Mouse (Mus musculus): ENCODE data around the gene Wdr86. TPM values are rescaled to one million over a fixed set of nuclear protein-coding genes. Genes with fewer than 3 reads are reported as not detected.
"Not testable (repeated sequence)": the region's sequence is repeated elsewhere in the genome, so short reads cannot be mapped to it uniquely, and the experiment has no call there.

The Wdr86 gene
- 6.2 and 6.5 TPM in 2 replicates for polyA plus RNA-seq (2012; rRNA removed)

DNA sequence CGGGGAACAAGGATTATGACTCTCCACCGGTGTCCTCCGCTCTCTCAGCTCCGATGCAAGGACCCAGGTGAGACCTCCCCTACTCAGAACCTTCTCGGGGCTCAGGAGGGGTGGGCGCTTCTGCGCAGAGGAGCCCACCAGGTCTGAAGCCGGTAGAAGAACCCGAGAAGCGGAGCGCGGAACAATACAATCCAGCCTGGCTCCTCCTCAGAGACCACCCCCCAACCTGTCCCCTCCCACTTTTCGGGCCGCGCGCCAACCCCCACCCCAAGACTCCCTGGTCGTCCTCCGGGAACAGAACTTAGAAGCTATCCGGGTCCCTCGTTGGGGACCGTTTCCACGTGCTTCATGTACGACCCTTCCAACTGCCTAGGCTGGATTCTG is at the start of gene Wdr86:
Wdr86 (minus strand) TSS at position 240 of the 384 bp plus-strand sequence.
- Histone ChIP-seq H3K4me1 (ENCODE audit: control insufficient read depth, insufficient read depth, insufficient read length) (peaks cover 8% of the 10 kb centered on the region; the same call in 1 of the 2 replicates), H3K27ac (ENCODE audit: insufficient read depth, low read length) (peak within 1 kb of the TSS; percentile 13; the same call in 1 of the 2 replicates), H3K4me3 (ENCODE audit: extremely low read depth, insufficient read depth, insufficient read length) (peak within 1 kb of the TSS; percentile 46), H3K27me3 (ENCODE audit: control insufficient read depth, insufficient read depth, low read length) (peaks cover 14% of the 10 kb centered on the region), H3K36me3 (ENCODE audit: control insufficient read depth, insufficient read depth, low read length) (no peaks in the 10 kb centered on the region)
- DNase-seq (ENCODE audit: low read depth in 1 of 2, low spot score in 2 of 2): no peak
- no peak for TF ChIP-seq CTCF (IDR thresholded peaks at IDR 0.05; ENCODE audit: extremely low read depth, insufficient read depth, insufficient read length, insufficient replicate concordance)
- TF ChIP-seq POLR2A (IDR thresholded peaks at IDR 0.05; ENCODE audit: low read depth, low read length): no peak
- WGBS: 5% methylated on average over 23 of the region's 23 CpGs

DNA sequence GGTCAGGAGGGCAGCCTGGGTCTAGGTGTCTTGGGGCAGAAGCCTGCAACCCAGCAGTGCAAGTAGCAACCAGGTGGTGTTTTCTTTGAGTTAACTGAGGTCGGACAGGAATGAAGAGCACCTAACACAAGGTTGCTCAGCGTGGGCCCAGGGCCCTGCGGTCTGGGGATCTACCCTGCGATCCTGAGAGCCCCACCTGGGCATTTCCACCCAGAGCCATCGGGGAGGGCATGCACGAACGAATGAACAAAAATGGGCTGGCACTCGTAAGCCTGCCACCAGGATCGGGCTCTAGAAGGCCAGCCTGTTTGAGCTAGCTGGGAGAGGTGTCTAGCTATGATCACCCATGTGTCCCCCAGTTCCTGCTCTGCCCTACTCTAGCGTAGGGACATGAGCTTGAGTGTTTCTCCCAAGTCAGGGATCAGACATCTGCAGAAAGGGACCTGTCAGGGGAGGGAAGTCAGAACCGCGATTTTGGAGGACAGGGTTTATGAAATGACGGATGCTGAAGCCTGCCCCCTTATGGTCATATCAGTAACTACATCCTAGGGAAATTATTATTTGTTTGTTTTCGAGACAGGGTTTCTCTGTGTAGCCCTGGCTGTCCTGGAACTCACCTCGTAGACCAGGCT is 49.5 kb upstream of the Wdr86 start:
- Histone ChIP-seq H3K36me3 (ENCODE audit: control insufficient read depth, insufficient read depth, low read length) (no peaks in the 10 kb centered on the region), H3K27me3 (ENCODE audit: control insufficient read depth, insufficient read depth, low read length) (no peaks in the 10 kb centered on the region), H3K4me1 (ENCODE audit: control insufficient read depth, insufficient read depth, insufficient read length) (peaks cover 2% of the 10 kb centered on the region; the same call in 1 of the 2 replicates), H3K27ac (ENCODE audit: insufficient read depth, low read length) (no peak overlapping the region), H3K4me3 (ENCODE audit: extremely low read depth, insufficient read depth, insufficient read length) (no peak overlapping the region)
- peak in 1 of 2 experiments; percentile 21 for DNase-seq (ENCODE audit: low read depth in 1 of 2, low spot score in 2 of 2)
- 43% methylated on average over 15 of the region's 15 CpGs for WGBS
- TF ChIP-seq CTCF (IDR thresholded peaks at IDR 0.05; ENCODE audit: extremely low read depth, insufficient read depth, insufficient read length, insufficient replicate concordance): no peak
- no peak for TF ChIP-seq POLR2A (IDR thresholded peaks at IDR 0.05; ENCODE audit: low read depth, low read length)

DNA sequence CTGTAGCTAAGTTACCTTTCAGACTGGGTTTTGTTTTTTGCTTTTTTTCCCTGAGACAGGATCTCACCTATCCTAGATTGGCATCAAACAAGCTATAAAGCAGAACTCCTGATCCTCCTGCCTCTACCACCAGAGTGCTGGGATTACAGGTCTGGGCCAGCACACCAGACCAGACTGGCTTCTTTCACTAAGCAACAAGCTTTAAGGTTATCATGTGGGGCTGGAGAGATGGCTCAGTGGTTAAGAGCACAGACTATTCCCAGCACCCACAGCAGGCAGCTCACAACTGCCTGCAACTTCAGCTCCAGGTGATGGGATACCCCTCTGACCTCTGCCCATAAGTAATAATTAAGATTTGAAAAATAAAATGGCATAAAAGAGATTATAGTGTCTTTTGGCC is 48.8 kb upstream of the Wdr86 start:
- Histone ChIP-seq H3K4me3 (ENCODE audit: extremely low read depth, insufficient read depth, insufficient read length) (no peak overlapping the region), H3K36me3 (ENCODE audit: control insufficient read depth, insufficient read depth, low read length) (no peaks in the 10 kb centered on the region), H3K27ac (ENCODE audit: insufficient read depth, low read length) (no peak overlapping the region), H3K4me1 (ENCODE audit: control insufficient read depth, insufficient read depth, insufficient read length) (peaks cover 2% of the 10 kb centered on the region; the same call in 1 of the 2 replicates), H3K27me3 (ENCODE audit: control insufficient read depth, insufficient read depth, low read length) (no peaks in the 10 kb centered on the region)
- DNase-seq (ENCODE audit: low read depth in 1 of 2, low spot score in 2 of 2): no peak
- TF ChIP-seq CTCF (IDR thresholded peaks at IDR 0.05; ENCODE audit: extremely low read depth, insufficient read depth, insufficient read length, insufficient replicate concordance): no peak
- no peak for TF ChIP-seq POLR2A (IDR thresholded peaks at IDR 0.05; ENCODE audit: low read depth, low read length)

DNA sequence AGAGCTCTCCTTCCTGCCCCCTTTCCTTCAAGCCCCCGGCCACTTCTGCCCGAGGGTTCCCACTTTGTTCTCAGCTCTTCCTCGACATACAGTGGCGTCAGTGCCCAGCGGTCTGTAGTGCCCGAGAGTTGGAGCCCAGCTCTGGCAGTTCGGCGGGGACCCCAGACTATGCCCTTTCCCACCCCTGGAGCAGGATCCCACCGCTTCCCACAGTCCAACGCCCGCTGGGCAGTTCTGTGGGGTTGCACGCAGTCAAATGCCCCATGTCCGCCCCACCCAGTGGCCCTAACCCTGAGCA is 48.3 kb upstream of the Wdr86 start:
- H3K4me3 ChIP-seq (ENCODE audit: extremely low read depth, insufficient read depth, insufficient read length): no peak overlapping the region
- H3K27ac ChIP-seq (ENCODE audit: insufficient read depth, low read length): no peak overlapping the region
- H3K36me3 ChIP-seq (ENCODE audit: control insufficient read depth, insufficient read depth, low read length): no peaks in the 10 kb centered on the region
- WGBS: 82% methylated on average over 13 of the region's 13 CpGs
- peaks cover 2% of the 10 kb centered on the region; the same call in 1 of the 2 replicates for H3K4me1 ChIP-seq (ENCODE audit: control insufficient read depth, insufficient read depth, insufficient read length)
- TF ChIP-seq CTCF (IDR thresholded peaks at IDR 0.05; ENCODE audit: extremely low read depth, insufficient read depth, insufficient read length, insufficient replicate concordance): no peak
- TF ChIP-seq POLR2A (IDR thresholded peaks at IDR 0.05; ENCODE audit: low read depth, low read length): no peak
- no peaks in the 10 kb centered on the region for H3K27me3 ChIP-seq (ENCODE audit: control insufficient read depth, insufficient read depth, low read length)
- no peak for DNase-seq (ENCODE audit: low read depth in 1 of 2, low spot score in 2 of 2)

DNA sequence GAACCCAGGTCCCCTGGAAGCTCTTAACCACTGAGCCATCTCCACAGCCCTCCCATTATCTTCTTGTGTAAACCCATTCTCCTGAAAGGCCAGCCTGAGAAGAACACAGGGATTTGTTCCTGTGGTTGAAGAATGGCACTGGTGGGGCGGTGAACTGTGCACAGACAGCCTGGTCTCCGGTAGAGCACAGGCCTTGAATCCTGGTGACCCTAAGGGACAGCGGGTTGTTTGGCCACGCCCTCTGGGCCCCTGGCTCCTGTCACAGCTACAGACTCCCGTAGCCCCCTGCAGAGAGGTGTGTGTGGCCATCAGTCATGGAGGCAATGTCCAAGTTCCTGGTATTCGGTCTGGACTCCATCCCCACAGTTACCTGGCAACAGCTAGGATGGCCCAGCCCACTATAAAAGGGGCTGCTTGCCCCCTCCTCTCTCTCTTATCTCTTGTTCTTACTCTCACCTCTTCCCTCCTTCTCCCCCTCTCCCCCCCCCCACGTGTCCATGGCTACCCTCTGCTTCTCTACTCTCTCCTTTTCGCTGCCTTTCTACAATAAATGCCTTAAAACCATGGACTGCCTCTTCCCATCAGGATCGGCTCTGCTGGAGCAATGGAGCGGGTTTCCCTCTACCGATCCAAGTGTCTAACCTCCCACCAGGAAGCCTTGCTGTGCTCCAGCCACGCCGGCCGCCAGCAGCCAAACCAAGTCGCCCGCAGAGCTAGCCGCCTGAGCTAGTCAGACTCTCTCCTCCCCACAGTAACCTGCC is 47.7 kb upstream of the Wdr86 start:
- no peaks in the 10 kb centered on the region for H3K27me3 ChIP-seq (ENCODE audit: control insufficient read depth, insufficient read depth, low read length)
- no peak for DNase-seq (ENCODE audit: low read depth in 1 of 2, low spot score in 2 of 2)
- no peak for TF ChIP-seq POLR2A (IDR thresholded peaks at IDR 0.05; ENCODE audit: low read depth, low read length)
- peaks cover 2% of the 10 kb centered on the region; the same call in 1 of the 2 replicates for H3K4me1 ChIP-seq (ENCODE audit: control insufficient read depth, insufficient read depth, insufficient read length)
- 80% methylated on average over 17 of the region's 17 CpGs for WGBS
- no peak overlapping the region for H3K4me3 ChIP-seq (ENCODE audit: extremely low read depth, insufficient read depth, insufficient read length)
- H3K36me3 ChIP-seq (ENCODE audit: control insufficient read depth, insufficient read depth, low read length): no peaks in the 10 kb centered on the region
- H3K27ac ChIP-seq (ENCODE audit: insufficient read depth, low read length): no peak overlapping the region

DNA sequence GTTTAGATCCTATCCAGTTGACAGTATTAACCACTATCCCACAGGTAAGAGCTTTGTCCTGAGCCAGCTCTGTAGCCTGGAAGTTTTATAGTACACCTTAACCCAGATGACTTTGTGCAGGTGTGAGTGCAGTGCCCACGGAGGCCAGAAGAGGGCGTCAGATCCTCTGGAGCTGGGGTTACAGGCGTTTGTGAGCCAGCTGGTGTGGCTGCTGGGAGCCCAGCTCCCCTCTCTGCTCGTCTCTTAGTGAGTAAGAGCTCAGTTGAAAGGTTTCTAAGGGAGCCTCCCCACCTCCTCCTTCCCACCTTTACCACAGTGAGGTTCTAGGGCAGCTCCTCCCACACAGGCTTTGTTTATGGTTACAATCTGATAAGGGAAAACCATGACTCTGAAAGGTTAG is 46.2 kb upstream of the Wdr86 start:
- no peak for TF ChIP-seq CTCF (IDR thresholded peaks at IDR 0.05; ENCODE audit: extremely low read depth, insufficient read depth, insufficient read length, insufficient replicate concordance)
- TF ChIP-seq POLR2A (IDR thresholded peaks at IDR 0.05; ENCODE audit: low read depth, low read length): no peak
- no peak overlapping the region for H3K4me3 ChIP-seq (ENCODE audit: extremely low read depth, insufficient read depth, insufficient read length)
- peaks cover 2% of the 10 kb centered on the region; the same call in 1 of the 2 replicates for H3K4me1 ChIP-seq (ENCODE audit: control insufficient read depth, insufficient read depth, insufficient read length)
- H3K36me3 ChIP-seq (ENCODE audit: control insufficient read depth, insufficient read depth, low read length): no peaks in the 10 kb centered on the region
- WGBS: 59% methylated on average over 4 of the region's 4 CpGs
- H3K27ac ChIP-seq (ENCODE audit: insufficient read depth, low read length): no peak overlapping the region
- DNase-seq (ENCODE audit: low read depth in 1 of 2, low spot score in 2 of 2): peak in 1 of 2 experiments; percentile 40
- no peaks in the 10 kb centered on the region for H3K27me3 ChIP-seq (ENCODE audit: control insufficient read depth, insufficient read depth, low read length)

DNA sequence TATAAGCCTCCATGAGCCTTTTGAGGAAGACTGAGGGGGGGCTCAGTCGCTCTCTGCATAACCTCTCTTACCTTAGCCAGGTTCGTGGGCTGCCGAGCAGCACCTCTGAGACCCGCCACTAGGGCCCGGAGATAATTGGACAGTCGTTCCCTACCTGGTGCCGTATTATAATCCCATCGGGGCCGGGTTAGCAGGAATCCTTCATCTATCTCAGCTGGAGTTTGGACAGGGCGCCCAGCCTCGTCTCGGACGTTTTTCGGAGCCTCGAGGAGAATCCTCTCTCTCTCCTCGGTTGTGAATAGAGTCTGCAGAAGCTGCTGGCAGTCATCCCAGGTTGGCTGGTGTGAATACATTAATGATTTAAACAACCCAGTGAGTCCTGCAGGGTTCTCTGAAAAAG is 44.0 kb upstream of the Wdr86 start:
- DNase-seq (ENCODE audit: low read depth in 1 of 2, low spot score in 2 of 2); H3K27ac ChIP-seq (ENCODE audit: insufficient read depth, low read length); H3K4me1 ChIP-seq (ENCODE audit: control insufficient read depth, insufficient read depth, insufficient read length); H3K27me3 ChIP-seq (ENCODE audit: control insufficient read depth, insufficient read depth, low read length); H3K4me3 ChIP-seq (ENCODE audit: extremely low read depth, insufficient read depth, insufficient read length); H3K36me3 ChIP-seq (ENCODE audit: control insufficient read depth, insufficient read depth, low read length): not testable (repeated sequence)
- WGBS: 95% methylated on average over 16 of the region's 16 CpGs

Data from spleen, adult 2 months (tissue).